Mouse (Mus musculus) embryonic fibroblast, embryonic 13.5 days (primary cell): Measurements from ENCODE around the gene Acadvl.

Source experiments
- CTCF ChIP-seq: IDR thresholded peaks from 2 replicates; pipeline ENCODE4 v1.5.1; 2011; ENCODE audit warnings: mild to moderate bottlenecking, control low read depth, low read length, moderate library complexity, borderline replicate concordance; ENCODE audit not compliant: insufficient read depth
- POLR2A ChIP-seq: IDR thresholded peaks from 2 replicates; pipeline ENCODE4 v1.6.1; 2011; ENCODE audit warnings: low read depth, mild to moderate bottlenecking, control low read depth, low read length, moderate library complexity

DNA sequence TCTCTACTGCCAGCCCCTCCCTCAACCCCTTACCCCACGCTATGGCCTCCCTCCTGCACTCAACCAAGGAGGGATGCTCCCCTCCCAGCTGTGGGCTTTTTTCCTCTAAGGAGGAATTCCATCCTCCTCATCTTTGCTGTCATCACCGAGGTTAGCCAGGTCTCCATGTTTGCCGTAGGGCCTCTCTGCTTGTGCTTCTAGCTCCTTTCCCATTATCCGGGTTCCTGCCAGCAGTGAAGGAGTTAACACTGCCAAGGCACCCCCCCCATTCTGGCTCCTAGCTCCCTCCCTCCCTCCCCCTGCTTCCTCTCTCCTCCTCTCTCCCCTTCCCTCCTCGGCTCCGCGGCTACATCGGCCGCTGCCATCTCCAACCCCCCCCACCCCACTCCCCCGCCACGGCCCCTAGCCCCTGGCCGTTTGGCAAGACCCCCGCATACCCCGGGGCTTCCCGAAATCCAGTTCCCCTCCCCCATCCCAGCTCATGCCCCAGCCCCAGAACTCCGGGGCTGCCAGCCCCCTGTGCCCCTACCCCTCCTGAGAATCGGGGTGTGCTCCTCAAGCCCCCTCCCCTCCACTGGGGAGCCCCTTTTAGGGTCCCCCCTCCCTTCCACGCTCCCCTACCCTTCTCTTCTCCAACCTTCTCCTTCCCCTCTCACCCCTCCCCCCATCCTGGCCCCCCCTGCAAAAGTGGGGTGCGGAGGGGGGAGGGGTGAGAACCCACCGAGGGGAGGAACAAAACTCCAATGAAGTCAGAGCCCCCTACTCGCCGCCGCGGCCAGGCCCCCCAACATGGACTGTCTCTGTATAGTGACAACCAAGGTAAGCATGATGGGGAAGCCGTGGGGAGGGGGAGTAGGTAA is 3.1 kb upstream of the Acadvl start:
- TF ChIP-seq POLR2A: peak; percentile 47
- no peak for TF ChIP-seq CTCF
